Mouse (Mus musculus): ENCODE measurements around the gene Mrps11. TPM values are rescaled to one million over a fixed set of nuclear protein-coding genes. Genes with fewer than 3 reads are reported as not detected.
A peak's percentile ranks its signal among the peaks of the same experiment; 100 is the strongest.

Gene Mrps11
- total RNA-seq, 2 experiments from 2014 or later = 95.7 to 122 TPM

DNA sequence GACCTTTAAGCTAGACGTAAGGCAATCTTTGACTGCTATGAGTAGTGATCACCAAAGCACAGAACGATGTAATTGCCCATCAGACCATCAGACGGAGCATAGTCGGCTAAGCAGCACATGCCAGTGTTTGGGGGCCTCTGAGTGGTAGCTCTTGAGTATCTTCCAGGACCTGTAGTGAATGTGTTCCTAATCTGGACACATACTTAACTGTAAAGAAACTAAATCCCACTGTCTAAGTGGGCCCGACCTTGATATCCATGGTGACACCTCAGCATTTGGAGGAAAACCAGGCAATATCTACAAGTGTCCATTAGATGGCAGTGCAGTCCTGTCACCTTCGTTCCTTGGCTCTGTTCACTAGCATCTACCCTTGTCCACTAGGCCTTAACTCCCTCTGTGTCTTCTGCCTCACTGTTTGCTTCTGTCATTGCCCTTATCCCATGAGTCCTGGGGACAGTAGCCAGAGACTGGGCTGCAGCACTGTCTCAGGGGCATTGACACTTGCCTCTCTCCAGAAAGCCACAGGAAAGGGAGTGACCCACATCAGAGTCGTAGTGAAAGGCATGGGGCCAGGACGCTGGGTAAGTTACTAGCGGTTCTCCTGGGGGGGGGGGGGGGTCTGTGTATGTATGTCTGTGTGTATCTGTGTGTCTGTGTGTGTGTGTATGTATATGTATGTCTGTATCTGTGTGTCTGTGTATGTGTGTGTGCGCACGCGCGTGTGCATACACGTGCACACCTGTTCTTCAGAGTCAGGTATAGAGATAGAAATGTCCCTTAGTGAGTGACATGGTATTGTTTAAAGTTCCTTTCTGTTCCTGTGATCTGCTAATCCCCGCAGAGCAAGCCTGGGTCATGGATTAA, 8.7 kb downstream of the Mrps11 start:
- peak; percentile 47 to 56 for DNase-seq

DNA sequence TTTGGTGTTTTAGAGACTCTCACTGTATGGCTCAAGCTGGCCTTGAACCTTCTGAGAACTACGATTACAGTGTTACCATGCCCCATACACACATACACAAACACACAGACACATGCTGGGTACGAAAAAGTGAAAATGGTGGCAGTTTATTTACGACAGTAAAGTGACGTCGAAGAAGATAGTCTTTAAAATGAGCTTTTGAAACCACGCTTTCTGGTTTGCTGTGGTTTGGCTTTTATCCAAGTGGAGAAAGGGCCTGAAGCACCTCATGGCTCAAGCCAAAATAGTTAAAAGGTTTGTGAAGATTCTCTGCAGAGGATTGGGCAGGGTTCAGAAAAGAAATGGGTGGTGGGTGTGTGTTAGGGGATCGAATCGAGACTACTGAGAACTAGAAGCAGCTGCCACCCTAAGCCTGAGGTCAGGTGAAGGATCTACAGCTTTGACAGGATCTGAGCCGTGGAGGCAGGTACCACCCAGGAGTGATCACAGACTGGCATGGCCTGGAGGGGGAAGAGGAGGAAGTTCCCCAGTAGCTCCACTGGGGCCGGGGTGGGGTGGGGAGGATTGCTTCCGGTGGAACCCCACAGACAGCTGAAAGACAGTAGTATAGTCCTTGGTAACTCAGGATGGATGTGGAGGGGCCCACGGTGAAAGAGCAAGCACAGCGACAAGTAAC, 11.1 kb downstream of the Mrps11 start:
- DNase-seq = no peak

DNA sequence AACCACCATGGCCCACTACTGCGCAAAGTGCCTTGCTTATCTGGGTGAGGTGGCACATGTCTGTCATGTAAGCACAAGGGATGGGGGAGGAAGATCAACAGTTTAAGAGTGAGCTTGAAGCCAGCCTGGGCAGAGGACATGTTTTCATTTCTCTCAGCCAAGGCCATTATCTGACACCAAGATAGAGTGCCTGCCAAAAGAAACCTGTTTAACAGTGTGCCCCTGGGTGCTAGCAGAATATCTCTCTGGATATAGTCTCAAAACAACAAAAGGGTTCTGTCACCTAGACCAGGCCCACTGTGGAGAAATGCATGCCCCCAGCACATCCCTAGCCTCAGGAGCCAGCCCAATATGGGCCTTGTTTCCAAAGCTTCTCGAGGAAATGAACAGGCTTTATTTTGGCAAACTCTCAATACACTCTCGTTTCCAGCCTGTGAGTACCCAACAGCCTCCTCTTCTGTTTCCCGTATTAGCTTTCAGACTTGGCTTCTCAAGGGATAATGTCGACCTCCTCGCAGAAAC, 11.7 kb downstream of the Mrps11 start:
- DNase-seq = peak in 1 of 2 experiments; percentile 25

DNA sequence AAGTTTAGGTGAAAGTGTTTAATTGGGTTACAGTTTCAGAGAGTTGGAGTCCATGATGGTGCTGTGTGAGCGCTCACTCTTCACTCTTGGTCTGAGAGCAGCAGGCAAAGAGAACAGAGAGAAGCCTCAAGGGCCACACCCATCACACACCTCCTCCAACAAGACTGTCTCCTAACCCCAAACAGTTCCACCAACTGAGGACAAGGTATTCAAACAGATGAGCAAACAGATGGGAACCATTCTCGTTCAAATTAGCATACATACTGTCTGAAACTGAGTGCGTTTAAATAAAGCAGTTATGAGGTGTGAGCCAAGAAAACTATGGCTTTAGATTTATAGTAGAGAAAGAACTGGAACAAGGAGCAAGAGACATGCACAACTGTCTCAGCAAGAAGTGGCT, 13.7 kb downstream of the Mrps11 start:
- DNase-seq = no peak

DNA sequence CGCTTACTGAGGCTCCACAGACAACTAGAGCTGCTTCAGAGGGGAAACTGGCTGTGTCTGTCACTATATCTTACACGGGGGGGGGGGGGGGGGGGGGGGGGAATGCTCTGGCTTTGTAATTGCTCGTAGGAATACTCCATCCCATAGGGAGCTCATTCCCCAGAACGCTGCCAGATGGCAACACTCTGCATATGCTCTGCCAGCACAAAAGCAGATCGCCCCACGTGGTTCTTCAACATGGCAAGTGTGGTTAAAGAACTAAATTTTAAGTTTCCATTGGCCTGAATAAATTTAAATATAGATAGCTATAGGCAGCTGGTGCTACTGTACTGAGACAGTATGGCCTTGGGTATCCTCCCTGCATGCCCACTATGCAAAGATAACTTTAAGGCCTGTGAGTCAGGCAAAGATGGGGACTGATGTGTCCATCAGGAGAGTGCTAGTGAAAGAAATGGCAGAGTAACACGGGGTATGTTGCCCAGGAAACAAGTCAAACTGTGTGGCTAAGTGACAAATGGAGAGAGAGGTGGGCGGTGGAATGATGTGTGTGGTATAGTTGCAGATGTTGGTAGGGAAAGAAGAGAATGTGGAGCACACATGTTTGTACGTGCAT, 15.0 kb downstream of the Mrps11 start:
- no peak for DNase-seq

DNA sequence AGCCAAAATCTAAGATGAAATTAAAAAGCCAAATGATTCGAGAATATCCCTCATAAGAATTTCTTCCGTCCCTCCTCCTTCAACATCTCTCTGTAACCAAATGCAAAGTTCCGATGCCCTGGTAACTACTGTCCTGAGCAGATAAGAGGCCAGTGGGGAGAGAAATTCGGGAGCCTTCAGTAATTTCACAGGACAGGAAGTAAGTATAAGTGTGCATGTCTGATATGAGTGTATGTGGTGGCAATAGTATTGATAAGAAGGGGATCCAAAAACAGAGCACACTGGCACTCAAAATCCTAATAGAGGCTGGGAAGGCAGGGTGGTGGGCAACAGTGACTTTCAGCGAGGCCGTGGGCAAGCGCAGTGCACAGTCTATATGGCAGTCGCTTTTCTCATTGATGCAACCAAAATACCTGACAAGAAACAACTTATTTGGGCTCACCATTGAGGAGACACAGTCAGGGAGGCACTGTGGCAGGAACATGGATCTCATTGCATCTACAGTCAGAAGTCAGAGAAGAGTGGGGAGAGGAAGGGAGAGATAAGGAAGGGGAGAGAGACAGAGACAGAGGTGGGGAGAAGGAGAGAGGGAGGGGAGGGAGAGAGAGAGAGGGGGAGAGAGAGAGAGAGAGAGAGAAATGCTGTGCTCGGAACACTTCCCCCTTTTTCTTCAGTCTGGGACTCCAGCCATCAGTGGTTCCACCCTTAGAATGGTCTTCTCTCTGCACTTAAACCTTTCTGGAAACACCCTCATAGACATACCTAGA, 17.0 kb downstream of the Mrps11 start:
- DNase-seq = no peak

DNA sequence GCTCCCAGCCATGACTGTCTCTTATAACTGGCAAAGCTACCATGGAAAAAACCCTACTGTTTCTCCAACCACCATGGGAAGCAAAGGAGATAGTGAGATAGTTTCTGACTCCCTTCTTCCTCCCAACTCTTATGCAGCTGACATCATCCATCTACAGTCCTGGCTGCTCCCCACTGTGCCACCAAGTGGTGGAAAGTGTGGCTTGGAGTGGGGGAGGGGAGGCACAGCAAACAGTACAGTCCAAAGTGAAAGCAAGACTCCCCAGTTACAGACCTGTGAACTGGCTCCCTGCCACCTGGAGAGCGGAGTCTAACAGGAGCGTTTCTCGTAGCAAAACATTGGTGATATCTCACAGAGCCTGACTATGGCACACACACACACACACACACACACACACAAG, 20.9 kb downstream of the Mrps11 start:
- DNase-seq = peak in 1 of 2 experiments; percentile 51

DNA sequence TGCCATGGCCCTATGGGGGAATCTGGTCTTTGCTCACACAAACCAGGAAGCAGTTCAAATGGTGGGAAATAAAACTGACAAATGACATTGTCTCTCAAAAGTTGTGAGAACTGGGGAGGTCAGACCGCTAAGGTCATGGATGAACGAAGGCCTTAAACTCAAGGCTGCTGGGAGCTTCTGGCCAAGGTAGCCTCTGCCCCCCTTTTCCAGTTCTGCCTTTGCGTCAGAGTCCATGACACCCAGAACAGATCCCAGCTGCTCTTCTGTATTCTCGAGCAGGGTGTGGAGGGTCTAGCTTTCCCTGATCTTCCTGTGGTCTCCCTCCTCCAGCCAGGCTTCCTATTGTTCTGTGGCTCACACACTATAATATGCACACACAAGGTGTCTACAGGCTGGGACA, 24.3 kb downstream of the Mrps11 start:
- peak in 1 of 2 experiments; percentile 30 for DNase-seq

DNA sequence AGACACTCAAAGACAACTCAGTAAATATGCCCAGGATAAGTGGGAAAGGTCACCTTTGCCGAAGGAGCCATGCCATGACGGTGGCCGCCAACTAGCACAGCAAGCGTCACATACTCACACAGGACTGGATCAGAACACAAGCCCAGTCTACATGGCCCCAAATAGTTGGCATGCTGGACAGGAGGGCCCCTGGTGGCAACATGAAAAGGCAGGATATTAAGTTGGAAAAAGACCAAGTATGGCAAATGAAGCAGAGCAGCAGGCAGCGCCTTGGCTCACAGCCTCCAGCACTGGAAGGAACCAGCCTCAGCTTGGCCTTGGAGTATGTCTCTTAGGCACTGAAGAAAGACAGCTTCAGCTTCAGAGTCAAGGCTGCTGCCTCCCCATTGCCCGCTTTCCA, 30.9 kb downstream of the Mrps11 start:
- no peak for DNase-seq

DNA sequence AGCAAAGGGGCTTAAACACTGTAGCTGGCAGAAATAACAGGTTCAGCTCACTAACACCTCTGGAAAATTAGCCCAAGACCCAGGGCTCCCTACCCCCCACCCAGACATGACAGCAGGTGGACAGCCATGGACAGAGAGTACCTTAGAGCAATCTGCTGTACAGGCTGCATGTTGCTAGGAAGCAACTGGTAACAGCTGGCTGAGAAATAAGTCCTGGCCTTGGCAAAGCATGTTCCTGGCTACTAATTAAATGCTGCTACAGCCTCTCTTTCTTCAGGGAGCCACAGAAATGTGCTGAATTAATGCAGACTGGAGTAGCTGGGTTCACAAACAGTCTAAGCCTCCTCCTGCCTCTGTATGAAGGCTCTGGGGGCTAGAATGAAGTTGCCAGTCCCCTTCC, 31.8 kb downstream of the Mrps11 start:
- DNase-seq = no peak

DNA sequence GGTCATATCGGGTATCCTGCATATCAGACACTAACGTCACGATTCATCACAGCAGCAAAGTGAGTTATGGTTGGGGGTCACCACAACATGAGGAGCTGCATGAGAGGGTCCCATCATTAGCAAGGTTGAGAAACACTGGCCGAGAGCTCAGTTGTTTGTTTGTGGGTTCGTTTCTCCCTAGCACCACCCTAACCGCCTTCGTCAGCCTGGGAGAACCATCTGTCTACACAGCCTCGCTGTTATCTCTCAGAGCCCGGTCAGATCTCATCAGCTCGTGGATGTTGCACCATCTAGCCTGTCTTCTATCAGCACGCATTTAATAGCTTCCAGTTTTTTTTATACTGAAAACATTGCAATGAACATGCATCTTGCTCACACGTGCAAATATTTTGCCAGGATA, 35.4 kb downstream of the Mrps11 start:
- DNase-seq = no peak

DNA sequence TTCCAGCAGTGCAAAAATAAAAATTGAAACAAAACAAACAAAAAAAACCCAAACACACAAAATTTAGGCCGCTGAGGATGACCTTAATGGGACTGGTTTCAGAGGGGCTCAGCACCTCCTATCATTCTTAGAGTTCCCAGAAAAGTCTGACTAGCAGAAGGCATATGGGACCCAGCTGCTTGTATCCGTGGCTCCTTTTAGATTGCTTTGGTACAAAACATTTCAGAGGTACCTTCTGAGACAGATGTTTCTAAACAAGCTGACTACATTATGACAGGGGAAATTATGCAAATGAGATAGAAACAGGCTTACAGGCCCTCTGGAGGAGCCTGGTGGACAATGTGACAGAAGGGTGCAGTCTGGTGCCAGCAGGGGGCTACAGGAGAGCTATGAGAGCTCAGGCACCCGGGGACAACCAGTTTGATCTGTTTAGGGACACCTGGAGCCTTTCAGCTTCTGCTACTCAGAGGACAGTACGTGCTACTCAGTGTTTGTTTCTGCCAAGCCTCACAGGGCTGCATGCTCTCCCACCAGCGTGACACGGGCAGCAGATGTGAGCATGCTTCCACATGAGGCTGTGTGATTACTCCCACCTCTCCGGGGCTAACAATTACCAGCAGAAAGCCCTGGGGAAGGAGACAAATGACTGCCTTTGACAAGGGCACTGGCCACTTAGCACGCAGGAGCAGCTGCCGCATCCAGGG, 43.9 kb downstream of the Mrps11 start:
- no peak for DNase-seq

DNA sequence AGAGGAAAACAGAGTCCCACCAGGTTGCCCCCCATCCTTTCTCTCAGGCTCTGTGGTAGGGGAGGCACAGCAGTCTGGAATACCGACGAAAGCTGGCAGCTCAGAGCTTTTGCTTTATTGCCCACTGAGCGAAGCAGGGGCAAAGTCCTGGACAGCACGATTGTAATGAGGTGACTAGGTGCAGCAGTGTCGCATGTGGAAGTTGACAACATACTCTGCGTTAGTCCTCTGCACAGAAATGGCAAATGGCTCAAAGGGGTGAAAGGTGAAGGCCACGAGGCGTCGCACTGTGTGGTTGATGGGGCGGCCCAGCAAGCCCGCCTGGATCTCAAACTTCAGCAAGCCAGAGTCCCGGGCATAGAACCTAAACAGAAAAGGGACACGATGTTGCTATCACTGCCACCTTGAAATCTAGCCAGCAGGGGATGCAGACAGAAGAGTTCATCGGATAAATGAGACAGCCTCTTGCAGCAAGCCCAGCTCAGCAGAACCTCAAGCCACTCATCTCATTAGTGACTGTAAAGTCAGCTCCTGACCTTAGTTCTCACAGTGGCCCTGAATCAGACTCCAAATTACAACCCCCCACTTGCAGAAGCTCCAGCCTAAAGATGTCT, 44.9 kb downstream of the Mrps11 start:
- DNase-seq = peak; percentile 29 to 62

DNA sequence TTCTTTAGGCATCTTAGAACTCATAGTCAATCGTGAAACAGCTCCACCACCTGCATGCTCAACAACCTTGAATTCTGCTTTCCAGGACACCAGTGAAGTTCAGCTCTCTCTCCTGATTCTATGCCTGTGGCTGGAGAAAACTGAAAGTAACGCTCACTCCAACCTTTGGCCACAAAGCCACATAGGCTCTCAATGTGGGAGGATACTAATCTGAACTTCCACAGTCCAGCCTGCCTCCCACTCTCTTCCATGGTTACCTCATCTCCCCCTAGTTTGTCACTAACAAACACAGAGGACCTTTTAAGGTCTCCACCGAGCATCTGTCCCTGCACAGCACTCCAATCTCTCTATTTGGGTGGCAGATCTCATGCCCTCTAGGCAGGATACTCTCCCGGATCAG, 52.7 kb downstream of the Mrps11 start:
- DNase-seq = no peak

DNA sequence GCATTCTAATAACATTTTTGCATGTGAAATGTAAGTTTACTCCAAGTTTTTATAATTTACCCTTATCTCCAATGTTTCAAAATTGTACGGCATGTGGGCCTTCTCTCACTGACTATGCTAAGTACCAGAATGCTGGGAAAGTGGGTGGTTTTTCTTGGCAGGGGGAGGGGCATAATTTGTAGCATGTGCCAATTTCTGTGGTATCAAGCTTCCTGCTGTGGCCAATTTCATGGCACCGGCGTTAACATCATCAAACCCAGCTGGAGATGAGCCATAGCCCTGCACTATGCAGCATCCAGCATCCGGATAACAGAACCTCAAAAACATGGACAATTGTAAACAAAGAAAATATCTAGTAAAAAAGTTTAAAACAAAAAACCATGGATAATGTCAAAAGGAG, 54.3 kb downstream of the Mrps11 start:
- DNase-seq = no peak

DNA sequence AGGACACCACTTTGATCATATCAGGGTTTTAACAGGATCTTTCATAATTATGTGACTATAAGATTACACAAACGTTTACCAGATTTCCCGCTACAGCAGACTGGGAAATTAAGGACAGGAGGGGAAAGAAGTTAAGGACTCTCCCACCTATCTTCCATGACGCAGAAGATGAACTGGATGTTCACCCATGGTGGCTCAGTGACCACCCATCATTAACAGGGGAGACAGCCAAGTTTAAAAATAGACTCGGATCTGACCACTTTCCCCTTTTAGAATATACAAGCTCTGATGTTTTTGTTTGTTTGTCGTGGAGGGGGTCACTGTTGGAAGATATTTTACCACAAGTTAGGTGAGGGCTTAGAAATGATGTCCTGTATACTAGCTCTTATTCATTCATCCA, 58.7 kb downstream of the Mrps11 start:
- DNase-seq = no peak

Other genes with a start within 250 kb of the Mrps11 start
- gene Ntrk3, start 45.1 kb upstream of the Mrps11 start, total RNA-seq (2021) = 10 to 100 TPM; 19.8 to 37.4 TPM
- 10 to 100 TPM; 37.2 to 41.0 TPM for gene Mrpl46, start 412 bp downstream of the Mrps11 start, total RNA-seq (2021)
- 10 to 100 TPM; 11.5 to 15.5 TPM for gene Det1, start 64.1 kb downstream of the Mrps11 start, total RNA-seq (2021)
- 10 to 100 TPM; 37.8 to 39.2 TPM for gene Aen, start 112.7 kb downstream of the Mrps11 start, total RNA-seq (2021)
- gene Isg20, start 130.3 kb downstream of the Mrps11 start, total RNA-seq (2021) = 10 to 100 TPM in 1 of 2 experiments, 1 to 10 TPM in 1; 7.0 to 11.2 TPM